Mouse (Mus musculus) stomach, postnatal 0 days (tissue): ENCODE data around the gene Rasa4.

Experiments
- CTCF ChIP-seq: IDR thresholded peaks from 2 replicates; pipeline ENCODE4 v1.5.1; 2016; ENCODE audit warnings: antibody characterized with exemption, low read depth, mild to moderate bottlenecking, moderate library complexity
- EP300 ChIP-seq: optimal IDR thresholded peaks from 2 replicates; pipeline ENCODE3; 2016; ENCODE audit warnings: antibody characterized with exemption

GRCm38 (mm10) chr5:136147704-136148103 is 64.0 kb downstream of the Rasa4 start:
- TF ChIP-seq CTCF = no peak
- TF ChIP-seq EP300 = no peak
